Mouse (Mus musculus) heart, postnatal 25 days (tissue): ENCODE data around the gene Rsl24d1. TPM values are rescaled to one million over a fixed set of nuclear protein-coding genes. Genes with fewer than 3 reads are reported as not detected.
"Not testable (repeated sequence)": the region's sequence is repeated elsewhere in the genome, so short reads cannot be mapped to it uniquely, and the experiment has no call there.

Experiments
- DNase-seq: peaks from one replicate; pipeline ENCODE4 v3.0.0; 2022; ENCODE audit warnings: low spot score
- intact Hi-C: fragments of 180-260 bp; cut with DNase I; formaldehyde crosslinking; loops from one replicate; pipeline ENCODE4 v1.15.1; 2025
- total RNA-seq, 2 experiments: library from RNA; stranded (reverse); gene quantifications; 2 replicates each; pipeline ENCODE4 v1.2.3; 2021

Gene Rsl24d1
- total RNA-seq: 10 to 100 TPM; 52.2 to 55.6 TPM

DNA sequence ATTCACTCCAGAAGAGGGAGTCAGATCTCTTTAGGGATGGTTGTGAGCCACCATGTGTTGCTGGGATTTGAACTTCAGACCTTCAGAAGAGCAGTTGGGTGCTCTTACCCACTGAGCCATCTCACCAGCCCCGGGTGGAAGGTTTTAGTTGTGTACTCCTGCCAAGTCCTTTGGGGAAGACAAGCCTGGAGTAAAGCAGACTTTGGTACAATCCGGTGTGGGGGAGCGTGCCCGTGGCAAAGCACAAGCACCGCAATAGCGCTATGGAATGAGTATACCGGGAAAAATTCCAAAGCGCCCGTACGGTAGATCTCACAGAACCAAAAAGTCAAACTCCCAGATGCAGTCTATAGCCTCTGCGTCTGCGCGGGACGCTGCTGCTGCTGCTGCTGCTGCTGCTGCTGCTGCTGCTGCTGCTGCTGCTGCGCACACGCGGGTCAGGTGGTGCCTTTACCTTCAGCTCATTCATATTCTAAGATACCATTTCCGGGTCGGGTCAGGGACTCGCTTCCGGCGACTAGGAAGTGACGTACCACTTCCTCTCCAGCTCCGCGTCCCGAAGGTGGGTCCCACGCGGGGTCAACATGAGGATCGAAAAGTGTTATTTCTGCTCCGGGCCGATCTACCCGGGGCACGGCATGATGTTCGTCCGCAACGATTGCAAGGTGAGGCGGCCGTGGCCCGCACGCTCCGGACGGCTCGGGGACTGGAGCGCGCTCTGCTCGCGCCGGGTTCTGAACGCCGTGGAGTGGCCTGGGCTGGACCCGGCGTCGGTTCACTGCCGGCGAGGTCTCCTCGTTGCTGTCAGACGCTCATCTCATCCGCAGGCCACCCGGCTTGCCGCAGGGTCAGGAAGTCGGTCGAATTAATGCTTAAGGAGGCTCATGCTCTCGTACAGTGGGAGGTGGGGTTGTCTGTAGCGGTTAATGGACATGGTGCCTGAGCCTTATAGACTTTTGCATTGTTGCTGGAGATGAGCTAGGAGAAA is at the start of gene Rsl24d1:
Gene Rsl24d1, plus strand, starts transcription at position 508 of the 988 bp plus-strand sequence.
- DNase-seq: peak; percentile 60
- intact Hi-C loops: no loop called here

DNA sequence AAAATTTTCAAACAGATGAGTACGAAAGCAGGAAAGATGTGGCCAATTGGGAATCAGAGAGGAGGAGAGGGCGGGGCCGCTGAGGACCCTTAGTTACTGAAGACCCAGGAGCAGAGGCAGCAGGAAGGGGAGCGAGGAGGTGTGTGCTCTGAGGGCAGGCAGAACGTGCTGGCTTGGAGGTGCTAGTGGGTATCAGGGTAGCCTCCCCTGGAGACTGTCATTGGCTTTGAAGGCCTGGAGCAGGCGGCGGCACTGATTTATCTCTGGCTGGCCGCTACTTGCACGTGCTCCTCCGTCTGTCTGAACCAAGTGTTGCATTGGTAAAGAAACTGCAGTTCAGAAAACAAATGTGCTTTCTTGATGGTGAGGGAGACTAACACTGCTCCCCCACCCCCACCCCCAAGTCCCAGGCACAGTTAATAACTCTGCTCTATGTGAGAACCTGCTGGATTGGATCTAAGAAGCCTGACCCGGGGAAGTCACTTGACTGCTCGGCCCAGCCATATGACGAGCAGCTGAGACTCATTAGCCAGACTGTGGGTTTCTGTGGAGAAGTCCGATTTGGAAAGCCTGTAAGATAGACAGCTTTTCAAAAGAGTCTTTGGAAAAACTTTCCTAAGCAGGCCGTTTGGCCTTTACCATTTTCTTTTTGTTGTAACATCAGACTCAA is 49.5 kb upstream of the Rsl24d1 start:
- DNase-seq: no peak
- intact Hi-C loops: no loop called here

GRCm38 (mm10) chr9:73067086-73067485 is 46.1 kb upstream of the Rsl24d1 start:
- no peak for DNase-seq
- intact Hi-C loops: no loop called here

- DNase-seq: no peak
Measured at GRCm38 (mm10) chr9:73068230-73068679, 45.0 kb upstream of the Rsl24d1 start.

GRCm38 (mm10) chr9:73068688-73069087 is 44.5 kb upstream of the Rsl24d1 start:
- DNase-seq: no peak
- intact Hi-C loops: no loop called here

More at GRCm38 (mm10) chr9:73068230-73068679, 45.0 kb upstream of the Rsl24d1 start:
- intact Hi-C loops: no loop called here

DNA sequence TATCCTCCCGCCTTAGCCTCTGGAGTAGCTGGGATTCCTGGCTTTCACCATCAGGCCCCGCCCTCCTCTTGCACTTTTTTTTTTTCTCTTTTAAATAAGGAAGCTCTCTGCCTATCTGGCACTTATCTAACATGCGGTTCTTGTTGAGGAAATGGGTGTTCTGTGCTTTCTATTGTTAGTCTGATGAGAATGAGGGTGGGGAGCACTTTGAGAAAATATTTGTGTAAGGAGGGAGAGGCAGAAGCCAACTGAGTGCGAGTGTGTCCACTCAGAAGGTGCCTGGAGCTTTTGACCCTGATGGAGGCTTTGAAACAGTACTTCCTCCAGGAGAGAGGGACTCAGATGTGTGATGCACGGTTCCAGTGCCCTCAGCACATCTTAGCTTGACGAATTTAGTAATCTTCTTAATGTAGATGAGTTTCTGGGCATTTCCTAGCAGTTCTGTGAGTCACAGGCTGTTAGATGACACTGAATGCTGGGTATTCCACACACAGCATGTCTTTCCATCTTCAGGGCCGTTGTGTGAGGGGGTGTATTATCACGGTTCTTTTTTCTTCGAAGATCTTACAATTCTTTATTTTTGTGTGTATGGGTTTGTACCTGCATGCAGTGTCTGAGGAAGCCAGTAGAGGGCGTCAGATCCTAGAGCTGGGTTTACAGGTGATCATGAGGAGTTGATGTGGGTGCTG is 42.1 kb upstream of the Rsl24d1 start:
- intact Hi-C loops: no loop called here
- DNase-seq: no peak

GRCm38 (mm10) chr9:73072426-73072825 is 40.8 kb upstream of the Rsl24d1 start:
- no peak for DNase-seq
- intact Hi-C loops: no loop called here

- DNase-seq: no peak
- intact Hi-C loops: no loop called here
Measured at GRCm38 (mm10) chr9:73073169-73073568, 40.1 kb upstream of the Rsl24d1 start.

DNA sequence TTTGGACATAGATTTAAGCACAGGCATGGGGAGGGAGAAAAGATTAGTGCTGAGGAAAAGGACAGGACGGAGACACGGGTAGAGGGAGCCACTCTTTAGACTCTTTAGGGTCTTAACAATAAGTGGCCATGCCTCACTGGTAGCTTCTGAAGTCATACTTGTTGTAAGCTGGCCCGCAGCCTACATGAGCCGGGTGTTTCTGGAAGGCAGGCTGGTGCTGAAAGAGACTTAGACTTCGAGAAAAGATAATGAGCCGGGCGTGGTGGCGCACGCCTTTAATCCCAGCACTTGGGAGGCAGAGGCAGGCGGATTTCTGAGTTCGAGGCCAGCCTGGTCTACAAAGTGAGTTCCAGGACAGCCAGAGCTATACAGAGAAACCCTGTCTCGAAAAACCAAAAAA is 33.9 kb upstream of the Rsl24d1 start:
- intact Hi-C loops, DNase-seq: not testable (repeated sequence)

- intact Hi-C loops: no loop called here
- DNase-seq: no peak
Measured at GRCm38 (mm10) chr9:73079801-73080325, 33.4 kb upstream of the Rsl24d1 start.

DNA sequence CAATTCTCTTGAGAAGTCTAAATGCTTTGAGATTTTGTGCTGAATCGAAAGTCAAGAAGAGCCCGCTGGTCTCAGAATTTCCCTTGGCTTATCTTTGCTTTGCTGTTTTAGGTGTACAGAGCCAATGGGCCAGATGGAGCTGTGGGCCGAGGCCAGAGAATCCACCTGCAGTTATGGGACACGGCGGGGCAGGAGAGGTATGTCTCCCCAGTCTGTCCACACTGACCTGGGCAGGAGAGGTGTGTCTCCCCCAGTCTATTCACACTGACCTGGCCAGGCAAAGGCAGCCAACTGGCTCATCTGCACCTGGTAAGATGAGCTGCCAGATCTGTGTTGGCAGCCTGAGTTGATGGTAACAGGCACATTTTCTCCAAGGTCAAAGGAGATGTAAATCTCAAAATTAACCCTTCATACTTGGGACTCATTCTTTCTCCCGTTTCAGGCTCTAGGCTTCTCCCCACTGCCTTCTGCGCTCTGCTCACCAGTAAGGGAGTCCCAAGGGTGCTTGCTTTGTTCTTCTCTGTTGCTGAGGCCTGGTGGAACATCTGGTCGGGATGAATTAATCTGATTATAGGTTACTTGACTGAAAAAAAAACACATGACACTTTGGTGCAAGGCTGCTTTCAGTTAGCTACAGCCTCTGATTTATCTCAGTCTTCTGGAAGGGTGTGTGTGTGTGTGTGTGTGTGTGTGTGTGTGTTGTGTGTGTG is 30.8 kb upstream of the Rsl24d1 start:
- intact Hi-C loops: no loop called here
- DNase-seq: no peak

GRCm38 (mm10) chr9:73083956-73084355 is 29.3 kb upstream of the Rsl24d1 start:
- intact Hi-C loops: no loop called here
- DNase-seq: no peak

GRCm38 (mm10) chr9:73085845-73086244 is 27.4 kb upstream of the Rsl24d1 start:
- intact Hi-C loops: no loop called here

DNA sequence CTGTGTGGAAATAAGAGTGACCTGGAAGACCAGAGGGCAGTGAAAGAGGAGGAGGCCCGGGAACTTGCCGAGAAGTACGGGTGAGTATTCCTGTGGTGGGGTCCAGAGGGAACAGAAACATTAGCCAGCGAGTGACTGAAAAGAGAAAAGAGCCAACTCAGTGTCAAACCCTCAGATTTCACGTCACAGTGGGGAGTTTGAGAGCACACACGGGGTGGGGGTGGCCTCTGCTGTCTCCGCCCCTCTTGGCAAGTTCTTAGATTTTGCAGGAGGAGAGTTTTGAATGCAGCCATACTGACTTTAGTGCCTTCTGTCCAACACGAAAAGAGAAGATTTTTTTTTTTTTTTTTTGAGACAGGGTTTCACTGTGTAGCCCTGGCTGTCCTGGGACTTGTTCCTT is 26.1 kb upstream of the Rsl24d1 start:
- no peak for DNase-seq
- intact Hi-C loops: no loop called here

More at GRCm38 (mm10) chr9:73085845-73086244, 27.4 kb upstream of the Rsl24d1 start:
- no peak for DNase-seq

DNA sequence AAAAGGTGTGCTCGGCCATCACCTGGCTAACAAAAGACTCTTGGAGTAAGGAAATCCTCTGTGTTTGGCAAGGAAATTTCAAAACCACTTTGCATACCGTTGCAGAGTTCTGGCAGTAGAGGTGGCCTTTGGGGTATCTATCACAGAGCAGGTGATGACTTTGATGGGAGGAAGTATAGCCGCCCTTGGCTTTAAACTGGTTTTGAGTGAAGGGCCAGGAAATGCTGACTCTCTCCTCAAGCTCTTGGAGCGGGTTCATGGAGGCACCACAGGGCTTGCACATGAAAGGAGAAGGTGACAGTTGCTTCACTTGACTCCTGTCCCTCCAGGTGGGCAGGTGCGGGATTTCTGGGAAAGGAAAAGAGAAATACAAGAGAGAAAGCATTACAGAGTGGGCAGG is 25.6 kb upstream of the Rsl24d1 start:
- DNase-seq: no peak
- intact Hi-C loops: no loop called here

- DNase-seq: no peak
Measured at GRCm38 (mm10) chr9:73089222-73089920, 23.9 kb upstream of the Rsl24d1 start.

GRCm38 (mm10) chr9:73090121-73090520 is 23.1 kb upstream of the Rsl24d1 start:
- intact Hi-C loops: loop anchor here (2.0 to 10.0 kb wide), 3 partner anchors 121 to 325 kb away; no protein-coding TSS in a partner anchor
- DNase-seq: no peak

More at GRCm38 (mm10) chr9:73089222-73089920, 23.9 kb upstream of the Rsl24d1 start:
- intact Hi-C loops: no loop called here

- intact Hi-C loops: loop anchor here (1.0 to 10.0 kb wide), 4 partner anchors 47 to 327 kb away; partner anchors contain the start of gene Rab27a
- DNase-seq: no peak
Measured at GRCm38 (mm10) chr9:73091747-73092146, 21.5 kb upstream of the Rsl24d1 start.
